Mouse (Mus musculus): ENCODE measurements around the gene Gcsam.

Gcsam gene

GRCm38 (mm10) chr16:45651497-45651896 lies 41.3 kb downstream of the Gcsam start:
- DNase-seq (ENCODE audit: low spot score in 2 of 2) = no peak

DNA sequence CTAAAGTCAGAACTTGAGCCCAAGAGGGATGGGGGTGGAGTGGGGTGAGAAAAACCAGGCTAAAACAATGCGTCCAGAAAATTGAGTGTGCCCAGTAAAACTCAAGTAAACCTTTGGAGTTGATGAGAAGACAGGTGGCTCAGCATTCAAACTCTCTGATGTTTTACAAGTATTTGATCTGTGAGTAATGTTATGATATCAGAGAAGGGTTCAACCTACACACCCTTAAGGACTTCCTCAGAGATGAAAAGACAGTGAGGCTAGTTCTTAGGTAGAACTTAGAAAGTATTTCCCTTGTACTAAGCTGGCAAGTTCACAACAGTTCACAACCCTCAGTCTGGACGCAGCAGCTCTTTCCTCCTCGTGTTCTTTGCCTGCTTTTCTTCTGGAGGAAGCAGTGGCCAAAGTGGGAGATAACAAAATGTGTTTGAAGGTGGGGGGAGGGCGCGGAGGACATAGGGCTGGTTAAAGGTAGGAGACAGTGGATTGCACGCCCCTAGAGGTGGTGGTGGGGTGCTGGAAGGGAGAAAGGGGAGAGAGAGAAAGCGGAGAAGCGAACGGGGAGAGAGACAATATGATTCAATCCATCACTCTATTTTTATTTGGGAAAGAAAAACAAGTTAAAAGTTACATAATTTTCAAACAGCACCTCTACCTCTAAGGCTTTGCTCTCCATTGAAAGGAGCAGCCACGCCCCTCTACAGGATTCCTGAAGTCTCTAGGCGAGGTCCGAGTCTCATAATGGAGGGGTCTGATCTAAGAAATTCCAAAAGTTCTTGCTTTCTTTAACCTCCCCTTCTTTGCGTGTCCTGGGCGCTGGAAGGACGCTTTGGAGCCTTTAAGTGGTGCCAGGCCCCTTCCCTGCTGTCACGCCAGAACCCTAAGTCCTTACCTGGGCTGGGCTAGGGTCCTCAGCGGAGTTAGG lies 43.1 kb downstream of the Gcsam start:
- DNase-seq (ENCODE audit: low spot score in 2 of 2) = no peak

GRCm38 (mm10) chr16:45653934-45654332 lies 43.8 kb downstream of the Gcsam start, which contains the start of gene BC016579:
Gene BC016579 (minus strand): TSS chr16:45654068.
- no peak for DNase-seq (ENCODE audit: low spot score in 2 of 2)

DNA sequence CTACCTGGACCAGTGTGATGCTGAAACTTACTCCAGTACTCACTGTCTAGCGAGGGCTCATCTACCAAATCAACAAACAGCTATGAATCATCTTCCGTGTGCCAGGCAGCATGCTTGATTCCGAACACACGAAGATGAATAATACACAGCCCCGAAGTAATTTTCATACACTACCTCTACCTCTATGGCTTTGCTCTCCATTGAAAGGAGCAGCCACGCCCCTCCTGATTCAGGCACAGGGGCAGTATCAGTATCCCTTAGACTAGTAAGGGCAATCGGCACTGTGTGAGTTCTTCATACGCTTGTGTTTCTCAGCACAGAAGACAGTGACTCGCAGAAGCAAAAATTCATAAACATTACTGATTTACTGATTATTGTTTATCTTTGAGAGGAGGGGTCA lies 44.3 kb downstream of the Gcsam start:
- DNase-seq (ENCODE audit: low spot score in 2 of 2) = no peak

GRCm38 (mm10) chr16:45657574-45658159 lies 47.5 kb downstream of the Gcsam start:
- no peak for DNase-seq (ENCODE audit: low spot score in 2 of 2)

DNA sequence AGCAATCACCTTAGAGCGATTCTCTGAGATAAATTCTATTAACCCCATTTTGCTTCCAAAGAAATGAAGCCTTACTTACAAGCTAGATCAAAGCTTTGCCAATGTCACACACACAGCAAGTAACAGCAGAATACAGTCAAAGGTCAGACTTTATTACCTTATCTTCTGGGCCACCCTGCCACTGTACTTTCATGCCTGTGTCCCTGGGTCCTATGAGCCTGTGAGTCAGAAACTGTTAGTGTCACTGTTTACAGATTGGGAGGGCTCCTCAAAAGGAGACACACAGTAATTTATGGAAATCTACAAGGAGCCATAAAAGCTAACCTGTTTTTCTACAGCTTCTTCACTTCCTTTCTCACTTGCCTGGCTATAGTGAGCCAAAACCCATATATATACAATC lies 48.1 kb downstream of the Gcsam start:
- no peak for DNase-seq (ENCODE audit: low spot score in 2 of 2)

GRCm38 (mm10) chr16:45659596-45659995 lies 49.4 kb downstream of the Gcsam start:
- no peak for DNase-seq (ENCODE audit: low spot score in 2 of 2)

GRCm38 (mm10) chr16:45662381-45662780 lies 52.2 kb downstream of the Gcsam start:
- DNase-seq (ENCODE audit: low spot score in 2 of 2) = no peak

- DNase-seq (ENCODE audit: low spot score in 2 of 2) = no peak
Observed at GRCm38 (mm10) chr16:45666136-45666535, 56.0 kb downstream of the Gcsam start.

- no peak for DNase-seq (ENCODE audit: low spot score in 2 of 2)
Observed at GRCm38 (mm10) chr16:45668178-45668577, 58.0 kb downstream of the Gcsam start.

- no peak for DNase-seq (ENCODE audit: low spot score in 2 of 2)
Observed at GRCm38 (mm10) chr16:45670005-45670404, 59.8 kb downstream of the Gcsam start.
